Mouse (Mus musculus): ENCODE measurements around the gene Gm7954.
"Not testable (repeated sequence)": the region's sequence is repeated elsewhere in the genome, so short reads cannot be mapped to it uniquely, and the experiment has no call there.

The Gm7954 gene

GRCm38 (mm10) chr14:41453418-41453817 is at the start of gene Gm7954:
Gene Gm7954, minus strand, starts transcription at chr14:41453518.
- DNase-seq (ENCODE audit: low read depth, low spot score): not testable (repeated sequence)

- DNase-seq (ENCODE audit: low read depth, low spot score): not testable (repeated sequence)
These were observed 36.1 kb upstream of the Gm7954 start, which contains the start of gene Gm3486 for GRCm38 (mm10) chr14:41489385-41489784. Gene Gm3486, minus strand, starts transcription at chr14:41489485.

DNA sequence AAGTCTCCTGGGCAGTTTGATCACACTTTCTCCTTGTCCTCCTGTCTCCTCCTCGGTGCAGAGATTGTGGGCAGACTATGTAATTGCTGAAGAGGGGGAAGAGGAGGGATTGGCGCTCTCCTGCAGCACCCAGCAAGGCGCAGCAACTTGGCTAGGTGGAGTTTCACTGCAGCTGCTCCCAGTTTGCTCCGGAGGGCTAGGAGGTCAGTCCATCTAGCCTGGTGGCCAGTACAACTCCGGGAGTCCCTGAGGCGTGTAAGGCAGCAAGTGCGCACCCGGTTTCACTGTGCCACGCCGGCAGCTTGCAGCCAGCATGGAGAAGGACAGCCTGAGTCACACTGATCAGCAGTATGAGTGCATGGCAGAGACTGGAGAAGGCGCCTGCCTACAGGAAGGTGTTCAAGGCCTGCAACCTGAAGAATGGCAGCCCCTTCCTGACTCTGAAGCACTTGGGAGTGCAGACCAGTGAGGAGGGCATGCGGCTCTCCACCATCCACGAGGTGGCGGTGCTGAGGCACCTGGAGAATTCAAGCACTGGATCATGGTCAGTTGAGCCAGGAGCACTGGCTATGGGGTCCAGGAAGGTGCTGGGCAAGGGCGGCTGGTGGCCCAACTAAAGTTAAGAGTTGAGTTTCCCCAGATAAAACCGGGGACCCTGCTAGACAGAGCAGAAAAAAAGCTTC is 27.8 kb downstream of the Gm7954 start:
- not testable (repeated sequence) for DNase-seq (ENCODE audit: low read depth, low spot score)

DNA sequence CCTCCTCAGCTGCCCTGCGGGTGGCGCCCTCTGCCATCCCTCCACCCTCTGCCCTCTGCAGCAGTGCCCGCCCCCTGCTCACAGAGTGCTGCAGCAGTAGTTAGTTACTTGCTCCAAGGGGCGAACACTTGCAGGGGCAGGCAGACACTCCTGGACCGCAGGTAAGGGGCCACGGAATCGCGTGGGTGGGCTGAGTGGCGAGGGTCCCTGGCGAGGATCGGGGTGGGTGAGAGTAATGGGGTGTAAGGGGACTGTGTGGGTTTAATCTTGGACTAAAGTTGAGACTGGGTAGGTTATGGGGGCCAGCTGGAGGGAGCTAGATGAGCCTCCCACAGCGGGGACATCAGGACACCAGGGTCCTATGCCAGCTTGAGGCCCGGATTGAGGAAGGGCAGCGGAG is 28.6 kb downstream of the Gm7954 start:
- DNase-seq (ENCODE audit: low read depth, low spot score): not testable (repeated sequence)

GRCm38 (mm10) chr14:41408181-41408580 is 45.1 kb downstream of the Gm7954 start, which contains the start of gene Gm6482:
Gene Gm6482, minus strand, starts transcription at chr14:41408281.
- not testable (repeated sequence) for DNase-seq (ENCODE audit: low read depth, low spot score)

All from brain, embryonic 18.5 days (tissue).